ENCODE assay signal across 15 mouse cellular contexts in genomic region chrX:13519408-13519783, GRCm38 (mm10). TPM values are rescaled to one million over a fixed set of nuclear protein-coding genes. Genes with fewer than 3 reads are reported as not detected.
DNase-seq lines count a peak whose midpoint lies in the region; ATAC-seq and TF ChIP-seq lines count a peak whose summit lies in the region.
"Had no signal": no experiment of that assay in that cellular context is flagged by ENCODE, and none has a peak within 500 bp of the region (broad histone marks: within the 10 kb centered on the region; RNA-seq: fewer than 3 reads in every experiment).

No protein-coding gene starts in this region.

- H3K9ac ChIP-seq in intestine, embryonic 14.5 days (ENCODE audit: low read length): no peak overlapping the region
- H3K9ac ChIP-seq in intestine, embryonic 16.5 days (ENCODE audit: low read depth, low read length): no peak overlapping the region
- H3K9ac ChIP-seq in heart, embryonic 15.5 days: no peak overlapping the region
- H3K9ac ChIP-seq in stomach, postnatal 0 days (ENCODE audit: low read length): no peak overlapping the region
- H3K9ac ChIP-seq: forebrain, embryonic 12.5 days; limb, embryonic 15.5 days; lung, embryonic 15.5 days had no signal

- no peak overlapping the region for H3K4me2 ChIP-seq in intestine, embryonic 14.5 days (ENCODE audit: low read length)
- H3K4me2 ChIP-seq in intestine, embryonic 16.5 days (ENCODE audit: low read depth, low read length): no peak overlapping the region
- no peak overlapping the region for H3K4me2 ChIP-seq in heart, embryonic 15.5 days
- no peak overlapping the region for H3K4me2 ChIP-seq in stomach, postnatal 0 days (replicated peaks; ENCODE audit: low read depth)
- H3K4me2 ChIP-seq: forebrain, embryonic 12.5 days; limb, embryonic 15.5 days; lung, embryonic 15.5 days had no signal

- peak; percentile 14; the same call in 1 of the 2 replicates for ATAC-seq in frontal cortex, adult (ENCODE audit: low TSS enrichment)
- no peak for ATAC-seq in intestine, embryonic 14.5 days (replicated peaks; ENCODE audit: low FRiP score, low TSS enrichment, low read depth)
- ATAC-seq in intestine, embryonic 16.5 days: no peak
- no peak for ATAC-seq in heart, embryonic 15.5 days (replicated peaks; ENCODE audit: insufficient number of reproducible peaks, insufficient read depth, low FRiP score, low read depth)
- no peak for ATAC-seq in stomach, postnatal 0 days (ENCODE audit: low FRiP score, low TSS enrichment)
- ATAC-seq: activated CD4-positive, CD25-positive, alpha-beta regulatory T cell, adult 4 months had no signal

- no peaks in the 10 kb centered on the region for H3K27me3 ChIP-seq in intestine, embryonic 14.5 days (replicated peaks; ENCODE audit: control insufficient read depth, insufficient read depth, low read length)
- H3K27me3 ChIP-seq in intestine, embryonic 16.5 days (replicated peaks; ENCODE audit: control insufficient read depth, insufficient read depth, low read length): no peaks in the 10 kb centered on the region
- peaks cover 20% of the 10 kb centered on the region for H3K27me3 ChIP-seq in heart, embryonic 15.5 days
- no peaks in the 10 kb centered on the region for H3K27me3 ChIP-seq in stomach, postnatal 0 days (ENCODE audit: control insufficient read depth, insufficient read depth, low read length)
- H3K27me3 ChIP-seq: lung, embryonic 15.5 days had no signal

- no peak overlapping the region for H3K27ac ChIP-seq in intestine, embryonic 14.5 days (ENCODE audit: low read depth)
- no peak overlapping the region for H3K27ac ChIP-seq in intestine, embryonic 16.5 days (ENCODE audit: low read length)
- peak overlapping the region; percentile 4; the same call in 1 of the 2 replicates for H3K27ac ChIP-seq in heart, embryonic 15.5 days
- no peak overlapping the region for H3K27ac ChIP-seq in stomach, postnatal 0 days (replicated peaks)
- H3K27ac ChIP-seq: forebrain, embryonic 12.5 days; limb, embryonic 15.5 days; lung, embryonic 15.5 days had no signal

- TF ChIP-seq EP300 in stomach, postnatal 0 days (optimal IDR thresholded peaks at IDR 0.05): no peak

- no peaks in the 10 kb centered on the region for H3K4me1 ChIP-seq in intestine, embryonic 14.5 days (replicated peaks; ENCODE audit: control insufficient read depth, insufficient read depth, low read length)
- no peaks in the 10 kb centered on the region for H3K4me1 ChIP-seq in intestine, embryonic 16.5 days (ENCODE audit: control insufficient read depth, insufficient read depth, low read length)
- peaks cover 3% of the 10 kb centered on the region; the same call in 1 of the 2 replicates for H3K4me1 ChIP-seq in heart, embryonic 15.5 days (replicated peaks)
- no peaks in the 10 kb centered on the region for H3K4me1 ChIP-seq in stomach, postnatal 0 days (replicated peaks; ENCODE audit: control insufficient read depth, insufficient read depth)
- H3K4me1 ChIP-seq: forebrain, embryonic 12.5 days; limb, embryonic 15.5 days; lung, embryonic 15.5 days had no signal

- 74% methylated on average over 5 of the region's 5 CpGs for WGBS in intestine, embryonic 14.5 days
- 66% methylated on average over 5 of the region's 5 CpGs for WGBS in intestine, embryonic 16.5 days
- 35% methylated on average over 5 of the region's 5 CpGs for WGBS in heart, embryonic 15.5 days
- 65% methylated on average over 5 of the region's 5 CpGs for WGBS in stomach, postnatal 0 days

- H3K4me3 ChIP-seq in intestine, embryonic 14.5 days (ENCODE audit: low read depth, low read length): no peak overlapping the region
- no peak overlapping the region for H3K4me3 ChIP-seq in intestine, embryonic 16.5 days (ENCODE audit: low read length)
- no peak overlapping the region for H3K4me3 ChIP-seq in heart, embryonic 15.5 days
- H3K4me3 ChIP-seq in stomach, postnatal 0 days (ENCODE audit: low read depth, low read length): no peak overlapping the region
- H3K4me3 ChIP-seq: forebrain, embryonic 12.5 days; limb, embryonic 15.5 days; lung, embryonic 15.5 days had no signal

- H3K9me3 ChIP-seq in intestine, embryonic 14.5 days (ENCODE audit: control insufficient read depth, low read length): no peaks in the 10 kb centered on the region
- no peaks in the 10 kb centered on the region for H3K9me3 ChIP-seq in intestine, embryonic 16.5 days (ENCODE audit: control insufficient read depth, low read length)
- H3K9me3 ChIP-seq in heart, embryonic 15.5 days (replicated peaks): no peaks in the 10 kb centered on the region
- H3K9me3 ChIP-seq in stomach, postnatal 0 days (ENCODE audit: control insufficient read depth, low read length): no peaks in the 10 kb centered on the region
- H3K9me3 ChIP-seq: forebrain, embryonic 12.5 days; G1E; limb, embryonic 15.5 days; lung, embryonic 15.5 days had no signal

- no peaks in the 10 kb centered on the region for H3K36me3 ChIP-seq in intestine, embryonic 14.5 days (ENCODE audit: control insufficient read depth, insufficient read depth, low read length)
- H3K36me3 ChIP-seq in intestine, embryonic 16.5 days (ENCODE audit: control insufficient read depth, insufficient read depth, low read length): no peaks in the 10 kb centered on the region
- H3K36me3 ChIP-seq in heart, embryonic 15.5 days: no peaks in the 10 kb centered on the region
- H3K36me3 ChIP-seq in stomach, postnatal 0 days (ENCODE audit: control insufficient read depth, insufficient read depth, low read length): no peaks in the 10 kb centered on the region
- H3K36me3 ChIP-seq: forebrain, embryonic 12.5 days; G1E; limb, embryonic 15.5 days; lung, embryonic 15.5 days had no signal

- TF ChIP-seq CTCF in stomach, postnatal 0 days (IDR thresholded peaks at IDR 0.05; ENCODE audit: low read depth): no peak

- no peak for DNase-seq in frontal cortex, postnatal 25 days (ENCODE audit: low spot score in 2 of 2)
- peak; percentile 28 for DNase-seq in intestine, embryonic 14.5 days (ENCODE audit: low spot score)
- DNase-seq in 416B (ENCODE audit: low read depth): peak; percentile 16
- DNase-seq in embryo, embryonic 10.5 days (ENCODE audit: low spot score): no peak
- DNase-seq in stomach, postnatal 0 days (ENCODE audit: low spot score): no peak
- DNase-seq: cerebellum, postnatal 10 days; right cerebral cortex, postnatal 14 days had no signal

RNA-seq across cellular contexts. Expression of gene Nyx, which starts 53.5 kb away (rescaled TPM):
- 0.04 TPM in 1 of 2 replicates, not detected in the other for polyA plus RNA-seq in intestine, embryonic 14.5 days (2014; fragmentation: Nextera tagmentation; extraction: Ambion mirVana)
- polyA plus RNA-seq in intestine, embryonic 16.5 days (2015; fragmentation: Nextera tagmentation; extraction: Ambion mirVana): 0.04 and 0.05 TPM in 2 replicates
- polyA plus RNA-seq in heart, embryonic 15.5 days (2015; fragmentation: Nextera tagmentation; extraction: Ambion mirVana): 0.06 and 0.18 TPM in 2 replicates
- 0.04 and 0.08 TPM in 2 replicates for polyA plus RNA-seq in stomach, postnatal 0 days (2015; fragmentation: Nextera tagmentation; extraction: Ambion mirVana)
- polyA plus RNA-seq: activated CD4-positive, CD25-positive, alpha-beta regulatory T cell, adult 4 months had no signal

Comparison
In these comparisons a context has a peak if more than half of its experiments do, and no peak if none do; other contexts are left out.
1. DNase-seq: peak in intestine, embryonic 14.5 days (single experiment) and 416B (single experiment); none in frontal cortex, postnatal 25 days (0 of 2), embryo, embryonic 10.5 days (single experiment) and stomach, postnatal 0 days (single experiment).